Mouse (Mus musculus) MEL (cell line): ENCODE measurements around the gene Uqcc1. TPM values are rescaled to one million over a fixed set of nuclear protein-coding genes. Genes with fewer than 3 reads are reported as not detected.

ENCODE experiments used
- DNase-seq: peaks from one replicate; pipeline ENCODE4 v3.0.0; 2011; ENCODE audit warnings: low read depth, low spot score
- H3K27ac ChIP-seq: 2 replicates; pipeline ENCODE4 v1.5.1; 2012; ENCODE audit warnings: low read depth, mild to moderate bottlenecking, control low read depth, low read length, moderate library complexity; ENCODE audit not compliant: control insufficient read depth
- H3K27me3 ChIP-seq, 2 experiments: fragments of 150-350 bp in 1 of 2; sonication (generic) in 1 of 2; 2 replicates each; pipeline ENCODE4 v1.6.1; 2012; ENCODE audit warnings: low read length in 2 of 2, mild to moderate bottlenecking in 2 of 2, improper control_type of control experiment in 1 of 2, moderate library complexity in 1 of 2; ENCODE audit not compliant: insufficient read depth in 2 of 2, control insufficient read depth in 1 of 2
- H3K36me3 ChIP-seq, 2 experiments: 2 replicates each; pipeline ENCODE4 v1.6.1; 2012 to 2014; ENCODE audit warnings: low read length in 2 of 2, improper control_type of control experiment in 1 of 2, inconsistent platforms in 1 of 2, mild to moderate bottlenecking in 1 of 2; ENCODE audit not compliant: insufficient read depth in 2 of 2, control insufficient read depth in 1 of 2
- H3K4me1 ChIP-seq, 2 experiments: fragments of 150-350 bp in 1 of 2; sonication (generic) in 1 of 2; 2 replicates each; pipeline ENCODE4 v1.6.1; 2012; ENCODE audit warnings: low read length in 2 of 2, improper control_type of control experiment in 1 of 2, mild to moderate bottlenecking in 1 of 2; ENCODE audit not compliant: insufficient read depth in 2 of 2, control insufficient read depth in 1 of 2
- H3K4me3 ChIP-seq, 2 experiments: fragments of 150-350 bp in 1 of 2; sonication (generic) in 1 of 2; 2 replicates each; pipeline ENCODE4 v1.5.1; 2012; ENCODE audit warnings: low read depth in 2 of 2, low read length in 2 of 2, mild to moderate bottlenecking in 2 of 2, moderate library complexity in 2 of 2, control low read depth in 1 of 2, improper control_type of control experiment in 1 of 2; ENCODE audit not compliant: control insufficient read depth in 1 of 2, insufficient read depth in 1 of 2
- H3K79me2 ChIP-seq: 2 replicates; pipeline ENCODE4 v1.6.1; 2012; ENCODE audit warnings: mild to moderate bottlenecking, low read length, moderate library complexity; ENCODE audit not compliant: control insufficient read depth, poor library complexity, insufficient read depth
- H3K9ac ChIP-seq: 2 replicates; pipeline ENCODE4 v1.6.1; 2012; ENCODE audit warnings: low read depth, mild to moderate bottlenecking, control low read depth, low read length, moderate library complexity; ENCODE audit not compliant: control insufficient read depth, poor library complexity, severe bottlenecking
- H3K9me3 ChIP-seq: fragments of 150-350 bp; sonication (generic); replicated peaks from 2 replicates; pipeline ENCODE4 v1.6.1; 2012; ENCODE audit warnings: mild to moderate bottlenecking, low read length, improper control_type of control experiment, moderate library complexity; ENCODE audit not compliant: insufficient read depth
- BHLHE40 ChIP-seq: IDR thresholded peaks from 2 replicates; pipeline ENCODE4 v1.6.1; 2012; ENCODE audit warnings: low read depth, mild to moderate bottlenecking, inconsistent platforms, low read length, improper control_type of control experiment, borderline replicate concordance
- CHD1 ChIP-seq: IDR thresholded peaks from 2 replicates; pipeline ENCODE4 v1.6.1; 2012; ENCODE audit warnings: low read depth, mild to moderate bottlenecking, inconsistent platforms, low read length, improper control_type of control experiment
- CHD2 ChIP-seq: IDR thresholded peaks from 2 replicates; pipeline ENCODE4 v1.6.1; 2011; ENCODE audit warnings: low read length, improper control_type of control experiment
- E2F4 ChIP-seq: IDR thresholded peaks from 2 replicates; pipeline ENCODE4 v1.6.1; 2011; ENCODE audit warnings: low read depth, low read length, improper control_type of control experiment, borderline replicate concordance
- GABPA ChIP-seq: IDR thresholded peaks from 2 replicates; pipeline ENCODE4 v1.6.1; 2012; ENCODE audit warnings: low read depth, mild to moderate bottlenecking, inconsistent platforms, low read length, improper control_type of control experiment, moderate library complexity
- MEF2A ChIP-seq: IDR thresholded peaks from 2 replicates; pipeline ENCODE4 v1.6.1; 2014; ENCODE audit warnings: low read depth, mild to moderate bottlenecking, inconsistent platforms, low read length, improper control_type of control experiment; ENCODE audit not compliant: poor library complexity, insufficient replicate concordance, severe bottlenecking; ENCODE audit errors: extremely low read depth
- MXI1 ChIP-seq: IDR thresholded peaks from 2 replicates; pipeline ENCODE4 v1.6.1; 2011; ENCODE audit warnings: mild to moderate bottlenecking, low read depth, low read length, improper control_type of control experiment
- MYC ChIP-seq: IDR thresholded peaks from 2 replicates; pipeline ENCODE4 v1.6.1; 2011; ENCODE audit warnings: low read depth, mild to moderate bottlenecking, low read length, improper control_type of control experiment, moderate library complexity
- NELFE ChIP-seq: IDR thresholded peaks from 2 replicates; pipeline ENCODE4 v1.6.1; 2011; ENCODE audit warnings: low read depth, low read length, improper control_type of control experiment
- POLR2AphosphoS5 ChIP-seq: IDR thresholded peaks from 2 replicates; pipeline ENCODE4 v1.6.1; 2012; ENCODE audit warnings: low read depth, borderline replicate concordance, mild to moderate bottlenecking, inconsistent platforms, low read length, moderate library complexity, mixed read lengths
- SIN3A ChIP-seq: IDR thresholded peaks from 2 replicates; pipeline ENCODE4 v1.6.1; 2012; ENCODE audit warnings: low read length, improper control_type of control experiment, inconsistent platforms
- TAL1 ChIP-seq: IDR thresholded peaks from 2 replicates; pipeline ENCODE4 v1.6.1; 2012; ENCODE audit warnings: mild to moderate bottlenecking, inconsistent platforms, low read length, moderate library complexity, mixed read lengths
- TBP ChIP-seq: IDR thresholded peaks from 2 replicates; pipeline ENCODE4 v1.8.0; 2011; ENCODE audit warnings: low read depth, low read length, improper control_type of control experiment
- TCF12 ChIP-seq: IDR thresholded peaks from 2 replicates; pipeline ENCODE4 v1.6.1; 2014; ENCODE audit warnings: low read depth, mild to moderate bottlenecking, inconsistent platforms, low read length, improper control_type of control experiment, moderate library complexity
- UBTF ChIP-seq: IDR thresholded peaks from 2 replicates; pipeline ENCODE4 v1.6.1; 2012; ENCODE audit warnings: low read depth, mild to moderate bottlenecking, inconsistent platforms, low read length, improper control_type of control experiment, moderate library complexity, borderline replicate concordance; ENCODE audit not compliant: insufficient read depth
- ZMIZ1 ChIP-seq: IDR thresholded peaks from 2 replicates; pipeline ENCODE4 v1.6.1; 2012; ENCODE audit warnings: low read depth, mild to moderate bottlenecking, inconsistent platforms, low read length, improper control_type of control experiment, moderate library complexity
- polyA plus RNA-seq, 2 experiments: library from polyadenylated mRNA; stranded (reverse) in 1 of 2; unstranded in 1 of 2; fragments of >175 nt in 1 of 2; fragments of >200 nt in 1 of 2; gene quantifications; 2 replicates each; pipeline versions ENCODE4 v1.2.1 to v1.2.4; 2012; ENCODE audit warnings: low replicate concordance in 2 of 2, low read depth in 1 of 2; ENCODE audit not compliant: insufficient read length in 2 of 2, insufficient read depth in 1 of 2, missing spikeins in 1 of 2
- total RNA-seq: library from RNA; depleted of rRNA; stranded (reverse); fragments of 300-350 nt; gene quantifications from 2 replicates; pipeline ENCODE4 v1.2.3, GENCODE M21; 2012

Gene Uqcc1
- total and polyA plus RNA-seq, 3 experiments: 61.0 to 83.1 TPM; not detected in 1

GRCm38 (mm10) chr2:155961862-155962261, 31.8 kb upstream of the Uqcc1 start:
- TF ChIP-seq GABPA (no peak), TBP (no peak)
- TF ChIP-seq, all 39 proteins: peak for 0
- H3K27me3 ChIP-seq: no peaks in the 10 kb centered on the region
- H3K27ac ChIP-seq: no peak overlapping the region
- H3K4me1 ChIP-seq: peaks cover 0 to 3% of the 10 kb centered on the region in 2 experiments; a peak in 1 of 4 replicates
- H3K9ac ChIP-seq: no peak overlapping the region
- DNase-seq: no peak
- H3K9me3 ChIP-seq: no peaks in the 10 kb centered on the region
- H3K79me2 ChIP-seq: peaks cover 5% of the 10 kb centered on the region
- H3K4me3 ChIP-seq: no peak overlapping the region
- H3K36me3 ChIP-seq: peaks cover 2 to 7% of the 10 kb centered on the region in 2 experiments; a peak in 3 of 4 replicates

GRCm38 (mm10) chr2:155959981-155960380, 29.9 kb upstream of the Uqcc1 start:
- no peak for DNase-seq
- peaks cover 0 to 3% of the 10 kb centered on the region in 2 experiments; a peak in 1 of 4 replicates for H3K4me1 ChIP-seq
- no peak overlapping the region for H3K9ac ChIP-seq
- no peak for TF ChIP-seq MYC
- no peak for TF ChIP-seq E2F4
- no peak for TF ChIP-seq MXI1
- TF ChIP-seq SIN3A: no peak
- TF ChIP-seq MEF2A: no peak
- TF ChIP-seq TBP: no peak
- no peak for TF ChIP-seq ZMIZ1
- TF ChIP-seq POLR2AphosphoS5: no peak
- TF ChIP-seq BHLHE40: no peak
- no peak for TF ChIP-seq CHD1
- TF ChIP-seq TAL1: no peak
- no peak for TF ChIP-seq CHD2
- no peak for TF ChIP-seq UBTF
- TF ChIP-seq NELFE: no peak
- no peak for TF ChIP-seq GABPA
- TF ChIP-seq TCF12: no peak
- TF ChIP-seq, all 39 proteins: peak for 0
- H3K79me2 ChIP-seq: peaks cover 11% of the 10 kb centered on the region
- H3K27ac ChIP-seq: no peak overlapping the region
- H3K36me3 ChIP-seq: peaks cover 0 to 7% of the 10 kb centered on the region in 2 experiments; a peak in 2 of 4 replicates
- H3K4me3 ChIP-seq: no peak overlapping the region
- no peaks in the 10 kb centered on the region for H3K9me3 ChIP-seq
- H3K27me3 ChIP-seq: no peaks in the 10 kb centered on the region
